Mouse (Mus musculus) ovary, postnatal 14 days (tissue): Measurements from ENCODE around the gene Dhx32.

ENCODE experiments used
- DNase-seq: peaks from one replicate; pipeline ENCODE4 v3.0.0; 2022; ENCODE audit warnings: low spot score

Dhx32 gene

GRCm38 (mm10) chr7:133782717-133783435 is at the start of gene Dhx32:
Gene Dhx32 (minus strand): TSS chr7:133782726.
- peak; percentile 68 for DNase-seq

- DNase-seq: no peak
Measured at GRCm38 (mm10) chr7:133829579-133829978, 47.1 kb upstream of the Dhx32 start.

- peak; percentile 1 for DNase-seq
Measured at GRCm38 (mm10) chr7:133828514-133828913, 46.0 kb upstream of the Dhx32 start.

GRCm38 (mm10) chr7:133824579-133824978 is 42.1 kb upstream of the Dhx32 start:
- no peak for DNase-seq

DNA sequence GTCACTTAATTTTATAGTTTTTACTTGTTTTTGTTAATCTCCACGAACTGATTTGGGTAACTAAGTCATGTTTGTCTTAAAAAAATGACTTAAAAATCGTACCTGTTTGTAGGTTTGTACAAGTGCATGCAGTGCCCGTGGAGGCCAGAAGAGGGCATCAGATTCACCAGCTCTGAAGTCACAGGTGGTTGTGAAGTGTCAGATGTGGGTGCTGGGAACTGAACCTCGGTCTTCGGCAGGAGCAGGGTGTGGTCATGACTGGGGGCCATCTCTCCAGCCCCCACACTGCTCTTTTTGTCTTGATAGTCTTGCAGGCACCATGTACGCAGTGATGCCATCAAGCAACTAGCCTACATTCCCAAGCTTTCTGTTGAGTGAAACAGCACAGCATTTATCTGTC is 41.2 kb upstream of the Dhx32 start:
- no peak for DNase-seq

DNA sequence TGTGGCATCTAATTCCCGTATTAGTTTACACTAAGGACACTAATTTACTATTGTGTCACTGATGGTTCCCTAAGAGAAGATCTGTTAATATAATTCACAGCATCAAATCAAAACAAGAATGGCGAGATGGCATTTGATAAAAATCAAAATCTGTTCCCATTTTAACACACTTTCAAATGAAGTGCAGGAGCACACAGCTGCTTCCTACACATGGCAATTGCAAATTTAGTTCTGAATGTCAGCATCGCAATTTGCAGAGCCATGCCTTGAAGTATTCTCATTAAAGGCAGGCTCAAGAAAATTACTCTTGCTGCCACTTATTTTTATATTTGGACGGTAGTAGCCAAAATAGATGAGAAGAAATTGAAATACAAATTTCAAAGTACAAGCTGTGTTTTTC is 30.8 kb upstream of the Dhx32 start:
- DNase-seq: no peak

GRCm38 (mm10) chr7:133812927-133813326 is 30.4 kb upstream of the Dhx32 start:
- no peak for DNase-seq

- peak; percentile 56 for DNase-seq
Measured at GRCm38 (mm10) chr7:133805614-133806175, 23.2 kb upstream of the Dhx32 start.

DNA sequence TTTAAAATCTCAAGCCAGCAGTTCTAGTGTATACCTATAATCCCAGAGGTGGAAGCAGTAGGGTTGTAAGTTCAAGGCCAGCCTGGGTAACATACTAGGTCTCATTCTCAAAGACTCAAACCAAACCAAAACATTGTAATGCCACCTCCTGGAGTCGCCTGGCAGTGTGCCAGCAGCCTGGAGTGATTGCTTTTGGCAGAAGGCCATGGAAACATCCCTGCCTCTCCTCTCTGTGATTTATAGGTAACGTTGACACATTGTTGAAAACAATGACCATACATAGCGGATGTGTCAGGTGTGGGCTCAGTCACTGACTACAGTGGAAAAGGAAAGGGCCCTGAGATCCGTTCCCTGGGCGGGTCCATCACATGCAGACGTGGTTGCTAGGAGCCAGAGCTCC is 19.3 kb upstream of the Dhx32 start:
- DNase-seq: no peak

DNA sequence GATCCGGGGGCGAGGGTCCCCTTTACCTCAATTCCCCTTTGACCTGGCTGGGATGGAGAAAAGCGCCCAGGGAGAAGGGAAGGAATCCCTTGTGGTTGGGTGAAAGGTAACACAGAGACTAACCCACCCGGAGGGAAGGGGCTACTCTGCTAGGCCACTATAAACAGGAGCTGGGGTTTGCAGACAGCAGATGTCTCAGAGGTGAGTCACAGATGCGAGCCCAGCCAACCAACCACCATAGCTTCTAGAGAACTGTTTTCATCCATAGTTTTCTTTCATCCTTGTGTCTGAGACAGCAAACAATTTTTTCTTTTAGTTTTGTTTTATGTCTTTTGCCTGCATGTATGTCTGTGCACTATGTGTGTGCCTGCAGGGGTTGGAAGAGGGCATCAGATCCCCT is 17.4 kb upstream of the Dhx32 start:
- no peak for DNase-seq

DNA sequence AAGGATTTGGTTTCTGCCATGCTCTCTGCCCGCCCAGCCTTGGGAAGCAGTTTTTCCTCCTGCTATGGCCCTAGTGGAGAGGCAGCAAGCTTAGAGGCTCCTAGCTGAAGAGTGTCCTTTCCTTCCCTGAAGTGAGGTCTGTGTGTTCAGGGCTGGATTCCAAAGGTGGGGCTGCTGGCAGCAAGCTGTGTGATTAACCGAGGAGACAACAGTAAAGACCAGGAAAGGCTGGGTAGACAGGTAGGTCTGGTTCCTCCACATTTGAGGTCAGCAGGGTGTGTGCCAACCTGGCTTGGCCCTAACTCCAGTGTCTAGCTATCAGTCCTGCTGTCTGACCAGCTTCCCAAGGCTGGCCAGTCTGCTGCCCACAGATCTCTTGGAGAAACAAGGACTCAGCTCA is 12.2 kb upstream of the Dhx32 start:
- DNase-seq: no peak

DNA sequence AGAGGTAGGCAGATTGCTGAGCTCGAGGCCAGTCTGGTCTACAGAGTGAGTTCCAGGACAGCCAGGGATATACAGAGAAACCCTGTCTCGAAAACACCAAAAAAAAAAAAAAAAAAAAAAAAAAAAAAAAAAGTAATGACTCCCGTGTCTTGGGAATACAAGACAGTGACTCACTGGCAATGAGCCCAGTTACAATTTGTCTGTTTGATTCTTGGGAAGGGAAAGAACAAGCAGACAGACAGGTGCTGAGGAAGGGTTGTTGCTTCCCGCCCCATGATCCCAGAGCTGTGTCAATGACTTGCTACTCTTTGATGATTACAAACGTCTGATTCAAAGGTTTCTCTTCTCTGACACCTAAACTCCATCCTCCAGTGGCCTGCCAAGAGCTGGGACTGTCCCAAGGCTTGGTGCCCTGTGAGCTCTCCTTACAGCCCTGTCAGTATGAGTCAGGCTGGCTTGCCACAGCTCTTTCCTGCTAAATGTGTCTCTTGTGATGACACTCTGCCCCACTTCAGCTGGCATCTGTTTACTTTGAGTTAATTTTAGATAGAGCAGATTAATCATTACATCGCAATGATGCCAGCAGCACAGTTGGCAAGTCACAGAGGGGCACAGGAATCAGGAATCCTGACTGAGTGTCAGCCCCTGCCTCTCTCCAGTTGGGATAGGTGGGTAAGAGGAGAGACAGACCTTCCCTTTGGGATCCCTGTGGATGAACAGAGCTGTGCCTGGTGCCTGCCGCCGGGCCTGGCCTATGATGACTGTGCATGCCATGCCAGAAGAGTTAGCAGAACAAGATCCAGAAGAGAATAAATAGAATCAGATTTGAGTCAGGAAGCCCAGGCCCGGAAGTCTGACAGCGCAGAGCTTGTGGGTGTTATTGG is 11.0 kb upstream of the Dhx32 start:
- DNase-seq: no peak

GRCm38 (mm10) chr7:133792771-133793170 is 10.2 kb upstream of the Dhx32 start:
- no peak for DNase-seq

- DNase-seq: no peak
Measured at GRCm38 (mm10) chr7:133790608-133791229, 8.2 kb upstream of the Dhx32 start.

- DNase-seq: no peak
Measured at GRCm38 (mm10) chr7:133790171-133790570, 7.6 kb upstream of the Dhx32 start.

DNA sequence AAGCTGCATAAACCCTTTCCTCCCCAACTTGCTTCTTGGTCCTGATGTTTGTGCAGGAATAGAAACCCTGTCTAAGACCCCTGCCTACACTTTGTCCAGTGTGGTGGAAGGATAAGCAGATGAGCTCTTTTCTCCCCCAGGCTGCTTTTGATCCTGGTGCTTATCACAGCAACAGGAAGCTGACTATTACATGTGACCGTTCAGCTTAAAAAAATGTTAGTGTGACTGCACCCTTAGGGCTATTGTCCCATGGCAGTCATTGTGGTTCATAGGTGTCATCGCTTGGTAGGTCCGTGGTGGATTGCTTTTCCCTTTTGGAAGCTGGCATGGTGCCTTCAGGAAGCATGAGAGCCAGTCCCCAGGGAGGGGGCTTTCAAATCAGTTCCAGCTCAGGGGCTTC is 5.6 kb upstream of the Dhx32 start:
- DNase-seq: no peak

GRCm38 (mm10) chr7:133787571-133787970 is 5.0 kb upstream of the Dhx32 start:
- DNase-seq: no peak

- DNase-seq: no peak
Measured at GRCm38 (mm10) chr7:133781991-133782390, 535 bp downstream of the Dhx32 start.

DNA sequence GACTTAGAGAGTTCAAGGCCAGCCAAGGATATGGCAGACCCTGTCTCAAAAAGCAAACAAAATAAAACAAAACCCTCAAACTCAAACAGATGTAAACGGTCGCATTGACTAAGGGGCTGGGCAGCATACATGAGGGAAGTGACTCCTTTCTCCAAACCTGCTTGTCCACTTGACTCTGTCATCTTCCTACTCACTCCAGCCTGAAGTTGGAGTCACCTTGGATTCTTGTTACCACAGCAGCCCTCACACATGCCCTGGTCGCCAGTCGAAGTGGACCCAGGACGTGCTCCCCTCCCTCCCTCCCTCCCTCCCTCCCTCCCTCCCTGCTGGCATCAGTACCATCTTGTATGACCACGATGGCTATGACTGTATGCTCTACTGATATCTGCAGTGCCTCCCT is 943 bp downstream of the Dhx32 start:
- DNase-seq: no peak

DNA sequence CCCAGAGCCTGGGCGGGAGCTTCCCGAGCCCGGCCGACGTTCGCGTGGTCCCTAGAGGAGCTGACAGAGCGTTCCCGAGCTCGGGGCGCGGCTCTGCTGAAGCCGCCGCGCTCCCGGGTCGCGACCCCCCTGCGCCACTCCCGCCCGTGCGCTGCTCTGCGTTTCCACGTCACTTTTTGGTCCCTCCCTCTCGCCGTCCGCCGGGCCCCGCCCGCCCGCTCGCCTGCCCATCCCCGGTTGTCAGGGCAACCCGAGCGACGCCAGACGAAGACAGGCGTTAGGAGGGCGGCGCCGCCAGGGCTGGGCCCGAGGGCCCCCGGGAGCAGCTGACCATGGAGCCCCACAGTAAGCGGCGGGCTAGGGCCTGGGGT is 5.9 kb downstream of the Dhx32 start, which contains the start of gene Fank1:
Gene Fank1, plus strand, starts transcription at position 236 of the 371 bp plus-strand sequence.
- DNase-seq: peak; percentile 81

DNA sequence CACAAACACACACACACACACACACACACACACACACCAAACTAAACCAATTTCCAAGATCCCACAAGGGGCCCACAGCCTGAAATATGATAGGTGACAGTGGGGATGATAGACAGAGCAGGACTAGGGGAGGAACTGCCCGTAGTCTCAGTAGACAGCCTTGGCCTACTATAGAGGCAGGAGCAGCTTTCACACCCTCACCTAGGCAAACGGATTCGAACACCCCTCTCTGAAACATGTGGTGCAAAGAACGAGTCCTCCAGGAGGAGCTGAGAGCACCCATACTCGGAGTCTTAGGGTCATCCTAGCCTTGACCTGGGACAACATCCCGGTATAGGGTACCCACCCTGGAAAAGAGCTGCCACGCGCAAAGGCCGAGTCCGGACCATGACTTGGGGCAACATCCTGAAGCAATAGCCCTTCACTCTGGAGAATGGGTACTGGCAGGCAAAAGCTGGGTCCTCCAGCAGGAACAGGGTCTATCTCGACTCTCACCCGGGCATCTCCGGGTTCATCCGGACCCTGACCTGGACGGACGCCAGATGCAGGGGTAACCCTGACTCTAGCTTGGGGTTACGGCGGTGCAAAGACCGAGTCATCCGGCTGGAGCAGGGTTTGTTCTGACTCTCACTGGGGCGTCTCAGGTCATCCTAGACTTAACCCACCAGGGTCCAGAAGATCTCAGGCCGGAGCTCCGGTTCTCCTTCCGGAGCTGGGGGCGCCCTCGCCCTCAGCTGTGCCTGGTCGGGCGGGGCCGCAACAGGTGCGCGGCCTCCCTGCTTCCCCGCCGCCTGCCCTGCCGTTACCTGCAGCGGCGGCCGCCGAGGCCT is 6.5 kb downstream of the Dhx32 start:
- DNase-seq: peak; percentile 27

GRCm38 (mm10) chr7:133775179-133775578 is 7.3 kb downstream of the Dhx32 start:
- no peak for DNase-seq
